Mouse (Mus musculus): ENCODE measurements around the gene Islr2.

DNA sequence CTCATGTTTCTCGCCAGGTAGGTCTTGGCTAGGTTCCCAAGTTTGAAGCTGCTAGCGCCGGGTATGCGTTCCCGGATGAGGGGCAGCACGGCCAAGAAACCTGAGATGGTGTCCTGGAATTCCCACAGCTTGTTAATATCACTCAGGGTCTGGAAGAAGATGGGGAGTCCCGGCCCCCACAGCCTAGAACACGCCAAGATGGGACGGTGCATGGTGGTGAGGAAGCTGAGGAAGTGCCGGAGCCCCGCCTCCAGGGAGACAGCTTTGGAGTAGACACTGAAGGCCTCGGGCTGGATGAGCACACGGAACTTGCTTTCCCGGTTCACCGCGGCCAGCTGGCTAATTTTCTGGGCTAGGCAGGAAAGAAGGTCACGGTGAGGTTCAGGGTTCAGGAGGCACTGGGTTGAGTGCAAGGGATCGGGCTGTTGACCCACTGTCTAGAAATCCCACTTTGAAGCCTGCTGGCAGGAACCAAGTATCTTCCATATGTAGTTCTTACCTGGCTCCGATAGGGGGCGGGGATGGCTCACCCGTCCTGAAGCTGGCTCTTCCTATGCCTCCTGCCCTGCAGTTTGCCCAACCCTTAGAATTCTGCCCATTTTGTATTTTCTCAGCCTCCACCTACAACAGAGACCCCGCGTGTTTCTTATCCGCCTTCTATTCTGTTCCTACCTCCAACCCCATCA is 16.2 kb upstream of the Islr2 start:
- TF ChIP-seq POLR2A (IDR thresholded peaks at IDR 0.05; ENCODE audit: extremely low read depth, insufficient read depth, low read length) (no peak), CTCF (IDR thresholded peaks at IDR 0.05; ENCODE audit: extremely low read depth, insufficient read depth, low read length) (peak; percentile 57)

All from cortical plate, adult 2 months (tissue).